Comparison of ENCODE assay signal across 14 mouse cellular contexts in genomic region chr3:38940327-38940726, GRCm38 (mm10).
"Had no signal": no experiment of that assay in that cellular context is flagged by ENCODE, and none has a peak within 500 bp of the region (broad histone marks: within the 10 kb centered on the region; RNA-seq: fewer than 3 reads in every experiment).

No protein-coding gene starts in this region.

- DNase-seq: kidney, adult 11 months; kidney, adult 8-10 months; layer of hippocampus, postnatal 36 days; liver, embryonic 13.5 days; lung, adult 2 months; thymus, adult 2 months; thymus, postnatal 14 days; thymus, postnatal 4 days had no signal

- H3K4me2 ChIP-seq: kidney, embryonic 15.5 days; liver, embryonic 13.5 days; midbrain, embryonic 13.5 days had no signal

- H3K36me3 ChIP-seq: liver, embryonic 13.5 days had no signal

- ATAC-seq: midbrain, embryonic 13.5 days; midbrain, embryonic 16.5 days had no signal

- H3K9me3 ChIP-seq: kidney, embryonic 15.5 days; liver, embryonic 13.5 days; midbrain, embryonic 13.5 days had no signal

- H3K27ac ChIP-seq: kidney, embryonic 15.5 days; left cerebral cortex, adult 2 months; liver, embryonic 13.5 days; macrophage; midbrain, embryonic 13.5 days had no signal

- H3K27me3 ChIP-seq: kidney, embryonic 15.5 days; liver, embryonic 13.5 days; megakaryocyte, embryonic 14.5 days; midbrain, embryonic 13.5 days had no signal

- H3K9ac ChIP-seq: kidney, embryonic 15.5 days; liver, embryonic 13.5 days; midbrain, embryonic 13.5 days had no signal

- H3K4me1 ChIP-seq: liver, embryonic 13.5 days; megakaryocyte, embryonic 14.5 days had no signal

- H3K4me3 ChIP-seq: kidney, embryonic 15.5 days; left cerebral cortex, adult 2 months; liver, embryonic 13.5 days; midbrain, embryonic 13.5 days had no signal
